Mouse (Mus musculus) T-cell, adult 2 months (primary cell): Measurements from ENCODE around the gene Rara.
"Not testable (repeated sequence)": the region's sequence is repeated elsewhere in the genome, so short reads cannot be mapped to it uniquely, and the experiment has no call there.

Experiments
- DNase-seq: peaks from one replicate; pipeline ENCODE4 v3.0.0; 2022; ENCODE audit warnings: low spot score

Gene Rara

GRCm38 (mm10) chr11:98922851-98923711 lies 4.5 kb upstream of the Rara start:
- DNase-seq, result not testable (repeated sequence)

- no peak for DNase-seq
These were observed 2.9 kb upstream of the Rara start for GRCm38 (mm10) chr11:98924633-98925175.

GRCm38 (mm10) chr11:98925265-98925721 lies 2.3 kb upstream of the Rara start:
- no peak for DNase-seq

GRCm38 (mm10) chr11:98925868-98926311 lies 1.7 kb upstream of the Rara start:
- no peak for DNase-seq

GRCm38 (mm10) chr11:98926553-98926952 lies 1.1 kb upstream of the Rara start:
- no peak for DNase-seq

- DNase-seq, result no peak
These were observed 722 bp downstream of the Rara start for GRCm38 (mm10) chr11:98928186-98928893.

- DNase-seq, result no peak
These were observed 1.9 kb downstream of the Rara start for GRCm38 (mm10) chr11:98929503-98929902.

GRCm38 (mm10) chr11:98930127-98930601 lies 2.5 kb downstream of the Rara start:
- DNase-seq, result no peak

- DNase-seq, result no peak
These were observed 3.3 kb downstream of the Rara start for GRCm38 (mm10) chr11:98930773-98931512.

GRCm38 (mm10) chr11:98931513-98932292 lies 4.1 kb downstream of the Rara start:
- no peak for DNase-seq

- DNase-seq, result peak; percentile 42
These were observed 4.9 kb downstream of the Rara start for GRCm38 (mm10) chr11:98932293-98933091.

GRCm38 (mm10) chr11:98933151-98933550 lies 5.5 kb downstream of the Rara start:
- DNase-seq, result peak; percentile 59

GRCm38 (mm10) chr11:98933847-98934246 lies 6.2 kb downstream of the Rara start:
- not testable (repeated sequence) for DNase-seq

- no peak for DNase-seq
These were observed 6.7 kb downstream of the Rara start for GRCm38 (mm10) chr11:98934367-98934766.

- no peak for DNase-seq
These were observed 7.5 kb downstream of the Rara start for GRCm38 (mm10) chr11:98935123-98935522.

- no peak for DNase-seq
These were observed 8.6 kb downstream of the Rara start for GRCm38 (mm10) chr11:98936170-98936569.

GRCm38 (mm10) chr11:98936606-98937409 lies 9.2 kb downstream of the Rara start:
- no peak for DNase-seq

GRCm38 (mm10) chr11:98937410-98937913 lies 9.8 kb downstream of the Rara start:
- DNase-seq, result peak; percentile 88
